Mouse (Mus musculus) C2C12 (cell line): ENCODE data around the gene Nqo1.

Experiments
- CEBPB ChIP-seq: IDR thresholded peaks from one replicate; pipeline ENCODE4 v1.6.1; 2011; ENCODE audit warnings: low read depth, mild to moderate bottlenecking, control low read depth, moderate library complexity
- CTCF ChIP-seq: IDR thresholded peaks from one replicate; pipeline ENCODE4 v1.5.1; 2011; ENCODE audit not compliant: control insufficient read depth, insufficient read depth, insufficient read length
- MAX ChIP-seq: IDR thresholded peaks from one replicate; pipeline ENCODE4 v1.6.1; 2011; ENCODE audit warnings: mild to moderate bottlenecking, control low read depth
- MYOD1 ChIP-seq: IDR thresholded peaks from one replicate; pipeline ENCODE4 v1.6.1; 2011; ENCODE audit warnings: low read depth; ENCODE audit not compliant: control insufficient read depth, insufficient read length
- USF1 ChIP-seq: IDR thresholded peaks from one replicate; pipeline ENCODE4 v1.6.1; 2011; ENCODE audit warnings: low read depth, mild to moderate bottlenecking, control low read depth, moderate library complexity

DNA sequence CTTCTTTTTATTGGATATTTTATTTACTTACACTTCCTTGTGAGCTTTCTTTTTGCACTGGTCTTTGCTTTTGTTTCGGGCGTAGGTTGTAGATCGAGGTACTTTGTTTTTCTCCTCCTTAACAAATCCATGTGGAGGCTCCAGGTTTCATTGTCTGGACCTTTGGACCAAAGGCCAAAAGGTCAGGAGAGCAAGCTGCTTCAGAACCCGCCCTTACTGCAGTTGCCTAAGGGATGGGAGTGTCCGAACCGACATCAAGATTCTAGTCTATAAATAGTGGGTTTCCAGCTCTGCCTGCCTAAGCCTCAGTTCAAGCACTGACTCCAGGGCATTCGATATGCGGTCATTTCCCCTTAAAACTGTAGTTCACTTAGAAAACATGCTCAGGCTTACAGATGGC is 46.1 kb upstream of the Nqo1 start:
- TF ChIP-seq CTCF, result no peak
- TF ChIP-seq MYOD1, result no peak
- no peak for TF ChIP-seq MAX
- TF ChIP-seq USF1, result no peak
- no peak for TF ChIP-seq CEBPB
